Mouse (Mus musculus): ENCODE results near the gene A3galt2.

The A3galt2 gene

GRCm38 (mm10) chr4:128801675-128802465, 46.7 kb downstream of the A3galt2 start:
- no peak for DNase-seq (ENCODE audit: low spot score)

- no peak for DNase-seq (ENCODE audit: low spot score)
Observed at GRCm38 (mm10) chr4:128803569-128803968, 48.4 kb downstream of the A3galt2 start.

GRCm38 (mm10) chr4:128804426-128805149, 49.4 kb downstream of the A3galt2 start:
- no peak for DNase-seq (ENCODE audit: low spot score)

- peak; percentile 17 for DNase-seq (ENCODE audit: low spot score)
Observed at GRCm38 (mm10) chr4:128805150-128806042, 50.2 kb downstream of the A3galt2 start.

GRCm38 (mm10) chr4:128806043-128806826, 51.1 kb downstream of the A3galt2 start, which contains the start of gene Zfp362:
TSS of gene Zfp362 (minus strand) at chr4:128806045.
- peak; percentile 28 for DNase-seq (ENCODE audit: low spot score)

- DNase-seq (ENCODE audit: low spot score), result peak; percentile 76
Observed at GRCm38 (mm10) chr4:128806827-128807179, 51.6 kb downstream of the A3galt2 start.

GRCm38 (mm10) chr4:128811382-128812056, 56.4 kb downstream of the A3galt2 start:
- peak; percentile 81 for DNase-seq (ENCODE audit: low spot score)

GRCm38 (mm10) chr4:128817011-128817410, 61.8 kb downstream of the A3galt2 start:
- no peak for DNase-seq (ENCODE audit: low spot score)
